Mouse (Mus musculus) thymus, postnatal 4 days (tissue): ENCODE data around the gene C2cd4d.

Experiments
- DNase-seq: peaks from one replicate; pipeline ENCODE4 v3.0.0; 2021

The C2cd4d gene

GRCm38 (mm10) chr3:94377028-94377923 is 15.0 kb downstream of the C2cd4d start:
- peak; percentile 96 for DNase-seq

- DNase-seq: peak; percentile 49
Observed at GRCm38 (mm10) chr3:94379831-94380510, 17.7 kb downstream of the C2cd4d start.

- DNase-seq: peak; percentile 67
Observed at GRCm38 (mm10) chr3:94382308-94382707, 20.1 kb downstream of the C2cd4d start.

GRCm38 (mm10) chr3:94383476-94383875 is 21.2 kb downstream of the C2cd4d start:
- peak; percentile 64 for DNase-seq

- peak; percentile 72 for DNase-seq
Observed at GRCm38 (mm10) chr3:94386671-94387070, 24.4 kb downstream of the C2cd4d start.

- peak; percentile 60 for DNase-seq
Observed at GRCm38 (mm10) chr3:94387391-94387790, 25.2 kb downstream of the C2cd4d start.

- DNase-seq: peak; percentile 84
Observed at GRCm38 (mm10) chr3:94388047-94388446, 25.8 kb downstream of the C2cd4d start.

GRCm38 (mm10) chr3:94389420-94389819 is 27.2 kb downstream of the C2cd4d start:
- DNase-seq: peak; percentile 45

GRCm38 (mm10) chr3:94391001-94391400 is 28.8 kb downstream of the C2cd4d start:
- DNase-seq: peak; percentile 22

- DNase-seq: peak; percentile 4
Observed at GRCm38 (mm10) chr3:94392128-94392527, 29.9 kb downstream of the C2cd4d start.

- peak; percentile 14 for DNase-seq
Observed at GRCm38 (mm10) chr3:94393049-94393448, 30.8 kb downstream of the C2cd4d start.

GRCm38 (mm10) chr3:94396336-94396735 is 34.1 kb downstream of the C2cd4d start:
- DNase-seq: no peak

GRCm38 (mm10) chr3:94396851-94397250 is 34.6 kb downstream of the C2cd4d start:
- no peak for DNase-seq

- DNase-seq: no peak
Observed at GRCm38 (mm10) chr3:94398217-94398616, 36.0 kb downstream of the C2cd4d start, which contains the start of gene Lingo4. TSS of gene Lingo4 (plus strand) at chr3:94398517.

- DNase-seq: peak; percentile 72
Observed at GRCm38 (mm10) chr3:94398943-94399481, 36.8 kb downstream of the C2cd4d start.

GRCm38 (mm10) chr3:94399663-94400310 is 37.5 kb downstream of the C2cd4d start:
- DNase-seq: peak; percentile 40

GRCm38 (mm10) chr3:94402451-94402850 is 40.2 kb downstream of the C2cd4d start:
- DNase-seq: no peak

GRCm38 (mm10) chr3:94404366-94405054 is 42.3 kb downstream of the C2cd4d start:
- DNase-seq: peak; percentile 63

- DNase-seq: no peak
Observed at GRCm38 (mm10) chr3:94405561-94405960, 43.3 kb downstream of the C2cd4d start.

GRCm38 (mm10) chr3:94412530-94412929 is 50.3 kb downstream of the C2cd4d start:
- DNase-seq: peak; percentile 75

GRCm38 (mm10) chr3:94413031-94413679 is 50.9 kb downstream of the C2cd4d start, which contains the start of gene Tdrkh:
TSS of gene Tdrkh (plus strand) at chr3:94413273.
- peak; percentile 96 for DNase-seq
